Mouse (Mus musculus): ENCODE results near the gene Gfi1b. TPM values are rescaled to one million over a fixed set of nuclear protein-coding genes. Genes with fewer than 3 reads are reported as not detected.

Gfi1b gene
- polyA plus RNA-seq, 1 experiment: 0.66 TPM

DNA sequence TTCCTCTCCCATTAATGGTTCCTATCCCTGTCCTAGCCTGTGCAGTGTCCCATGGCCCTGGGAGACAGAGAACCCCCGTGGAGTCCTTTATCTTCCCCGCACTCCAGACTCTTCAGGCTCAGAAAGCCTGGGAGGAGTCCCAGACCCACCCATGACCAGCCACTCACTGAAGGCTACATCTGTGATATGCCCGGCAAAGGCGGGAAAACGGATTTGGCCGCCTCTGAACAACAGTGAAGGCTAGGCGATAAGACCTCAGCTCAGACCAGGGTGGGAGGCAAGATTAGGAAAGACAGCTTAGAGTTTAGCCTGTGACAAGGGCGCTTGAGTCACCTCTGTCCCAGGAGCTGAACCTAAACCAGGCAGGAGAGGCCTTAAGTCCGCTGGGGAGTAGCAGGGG is 4.9 kb downstream of the Gfi1b start:
- 76% methylated on average over 9 of the region's 9 CpGs for WGBS
- no peak for DNase-seq
- Histone ChIP-seq H3K4me3 (replicated peaks; ENCODE audit: extremely low read depth, low read depth, low read length) (no peak overlapping the region), H3K4me1 (ENCODE audit: control insufficient read depth, insufficient read depth, low read length) (no peaks in the 10 kb centered on the region)
- TF ChIP-seq CTCF (IDR thresholded peaks at IDR 0.05; ENCODE audit: insufficient read depth, low read length) (no peak), POLR2A (IDR thresholded peaks at IDR 0.05; ENCODE audit: borderline replicate concordance, extremely low read depth, low read depth, low read length) (no peak)

DNA sequence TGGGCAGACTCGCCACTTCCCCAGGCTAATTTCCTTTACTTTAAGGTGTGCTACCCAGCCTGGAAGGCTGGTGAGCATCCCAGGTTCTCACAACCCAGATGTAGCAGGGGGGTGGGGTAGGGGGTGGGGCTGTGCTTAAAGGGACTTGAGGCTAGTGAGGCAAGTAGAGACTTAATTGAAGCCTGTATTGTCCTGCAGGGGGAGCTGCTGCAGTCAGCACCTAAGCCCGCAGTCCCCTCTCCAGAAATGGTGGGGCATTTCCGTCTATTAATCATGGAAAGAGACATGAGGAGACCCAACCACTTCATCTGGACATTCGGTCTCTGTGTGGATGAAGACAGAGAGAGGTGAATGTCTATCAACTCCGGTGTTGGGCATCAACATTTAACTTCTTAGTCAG is 5.4 kb downstream of the Gfi1b start:
- 28% methylated on average over 5 of the region's 5 CpGs for WGBS
- Histone ChIP-seq H3K4me1 (ENCODE audit: control insufficient read depth, insufficient read depth, low read length) (no peaks in the 10 kb centered on the region), H3K4me3 (replicated peaks; ENCODE audit: extremely low read depth, low read depth, low read length) (no peak overlapping the region)
- no peak for DNase-seq
- TF ChIP-seq POLR2A (IDR thresholded peaks at IDR 0.05; ENCODE audit: borderline replicate concordance, extremely low read depth, low read depth, low read length) (no peak), CTCF (IDR thresholded peaks at IDR 0.05; ENCODE audit: insufficient read depth, low read length) (peak; percentile 45)

DNA sequence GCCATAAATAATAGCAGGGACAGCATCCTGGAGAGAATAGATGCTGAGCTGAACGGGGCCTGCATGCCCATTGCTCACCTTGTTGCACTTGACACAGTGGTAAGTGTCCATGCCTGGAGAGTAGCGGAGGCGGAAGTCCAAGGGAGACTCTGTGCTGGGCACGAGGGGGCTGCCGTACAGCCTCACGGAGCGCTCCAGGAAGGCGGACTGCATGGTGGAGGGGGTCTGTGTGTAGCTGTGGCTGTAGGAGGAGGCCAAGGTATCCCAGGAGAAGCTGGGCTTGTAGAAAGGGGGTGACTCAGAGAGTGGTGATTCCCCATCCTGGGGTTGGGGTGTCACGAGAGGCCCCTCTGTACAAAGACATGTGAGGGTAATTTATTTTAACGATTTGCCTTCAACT is 8.2 kb downstream of the Gfi1b start:
- DNase-seq: no peak
- Histone ChIP-seq H3K4me3 (replicated peaks; ENCODE audit: extremely low read depth, low read depth, low read length) (no peak overlapping the region), H3K4me1 (ENCODE audit: control insufficient read depth, insufficient read depth, low read length) (no peaks in the 10 kb centered on the region)
- TF ChIP-seq POLR2A (IDR thresholded peaks at IDR 0.05; ENCODE audit: borderline replicate concordance, extremely low read depth, low read depth, low read length) (no peak), CTCF (IDR thresholded peaks at IDR 0.05; ENCODE audit: insufficient read depth, low read length) (no peak)
- WGBS: 91% methylated on average over 10 of the region's 10 CpGs

DNA sequence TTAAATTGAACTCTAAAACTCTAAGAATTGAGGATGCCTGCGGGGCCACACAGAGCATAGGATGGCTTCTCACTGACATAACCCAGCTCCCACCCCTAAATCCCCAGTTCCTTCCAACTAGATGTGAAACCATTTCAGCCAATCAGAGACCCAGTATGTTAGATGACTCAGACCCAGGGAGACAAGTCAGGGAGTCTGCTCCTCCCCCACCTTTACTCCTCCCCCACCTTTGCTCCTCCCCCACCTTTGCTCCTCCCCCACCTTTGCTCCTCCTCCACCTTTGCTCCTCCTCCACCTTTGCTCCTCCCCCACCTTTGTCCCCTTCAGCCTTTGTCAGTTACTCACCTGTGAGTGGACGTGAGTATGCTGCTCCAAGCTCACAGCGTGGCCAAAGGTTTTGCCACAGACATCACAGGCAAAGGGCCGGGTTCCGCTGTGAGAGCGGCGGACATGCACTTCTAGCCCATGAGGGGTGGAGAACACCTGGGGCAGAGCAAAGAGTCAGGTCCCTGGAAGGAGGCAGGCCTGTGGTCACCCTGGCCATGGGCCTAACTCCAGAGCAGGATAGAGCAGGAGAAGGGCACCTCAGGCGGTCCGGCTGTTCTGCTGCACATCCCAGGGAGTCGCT is 9.2 kb downstream of the Gfi1b start:
- no peaks in the 10 kb centered on the region for H3K4me1 ChIP-seq (ENCODE audit: control insufficient read depth, insufficient read depth, low read length)
- WGBS: 77% methylated on average over 10 of the region's 10 CpGs

DNA sequence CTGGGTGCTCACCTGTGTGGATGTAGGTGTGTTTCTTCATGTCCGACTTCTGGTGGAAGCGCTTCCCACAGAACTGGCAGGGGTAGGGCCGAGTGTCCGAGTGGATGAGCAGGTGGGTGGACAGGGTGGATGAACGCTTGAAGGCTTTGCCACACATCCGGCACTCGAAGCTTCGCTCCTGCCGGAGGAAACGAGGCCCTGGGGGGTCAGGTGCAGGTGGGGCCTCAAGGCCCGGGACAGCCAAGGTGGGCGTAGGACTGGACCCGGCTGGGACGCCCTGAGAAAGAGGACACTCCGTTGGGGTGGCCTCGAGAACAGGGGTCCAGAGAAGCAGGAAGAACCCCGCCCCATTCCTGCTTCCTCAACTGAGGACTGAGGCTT is 10.4 kb downstream of the Gfi1b start:
- no peak for TF ChIP-seq POLR2A (IDR thresholded peaks at IDR 0.05; ENCODE audit: borderline replicate concordance, extremely low read depth, low read depth, low read length)
- TF ChIP-seq CTCF (IDR thresholded peaks at IDR 0.05; ENCODE audit: insufficient read depth, low read length): no peak
- DNase-seq: no peak
- no peak overlapping the region for H3K4me3 ChIP-seq (replicated peaks; ENCODE audit: extremely low read depth, low read depth, low read length)
- WGBS: 71% methylated on average over 17 of the region's 17 CpGs
- no peaks in the 10 kb centered on the region for H3K4me1 ChIP-seq (ENCODE audit: control insufficient read depth, insufficient read depth, low read length)

More for the DNA sequence above, 9.2 kb downstream of the Gfi1b start:
- H3K4me3 ChIP-seq (replicated peaks; ENCODE audit: extremely low read depth, low read depth, low read length): no peak overlapping the region
- TF ChIP-seq CTCF (IDR thresholded peaks at IDR 0.05; ENCODE audit: insufficient read depth, low read length) (no peak), POLR2A (IDR thresholded peaks at IDR 0.05; ENCODE audit: borderline replicate concordance, extremely low read depth, low read depth, low read length) (no peak)
- no peak for DNase-seq

DNA sequence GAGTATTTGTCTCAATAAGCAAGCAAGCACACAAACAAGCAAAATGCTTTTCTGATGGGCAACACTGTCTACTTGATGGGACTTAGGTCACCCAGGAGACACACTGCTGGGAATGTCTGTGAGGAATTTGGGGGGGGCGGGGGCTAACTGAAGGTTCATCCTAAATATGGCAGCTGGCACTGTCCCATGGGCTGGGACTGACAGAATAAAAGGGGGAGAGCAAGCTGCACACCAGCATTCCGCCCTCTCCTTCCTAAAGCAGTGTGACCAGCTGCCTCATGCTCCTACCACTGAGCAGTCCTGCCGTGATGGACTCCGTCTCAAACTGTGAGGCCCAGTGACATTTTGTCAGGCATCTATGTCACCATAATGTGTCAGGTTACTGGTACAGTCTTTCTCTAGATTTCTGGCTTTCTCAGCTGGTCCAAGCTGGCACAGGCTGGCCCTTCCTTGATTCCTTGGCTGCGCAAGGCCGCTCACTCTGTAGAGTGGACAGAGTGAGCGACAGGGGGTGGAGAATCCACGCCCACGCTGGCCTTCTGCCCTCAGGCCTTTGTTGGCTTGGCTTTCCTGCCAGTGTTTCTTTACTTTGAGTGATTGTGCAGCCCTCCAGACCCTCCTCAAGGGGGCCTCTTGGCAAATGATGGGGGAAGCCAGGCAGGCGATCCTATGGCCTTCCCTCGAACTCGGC is 10.9 kb downstream of the Gfi1b start:
- H3K4me1 ChIP-seq (ENCODE audit: control insufficient read depth, insufficient read depth, low read length): no peaks in the 10 kb centered on the region
- TF ChIP-seq POLR2A (IDR thresholded peaks at IDR 0.05; ENCODE audit: borderline replicate concordance, extremely low read depth, low read depth, low read length) (no peak), CTCF (IDR thresholded peaks at IDR 0.05; ENCODE audit: insufficient read depth, low read length) (no peak)

DNA sequence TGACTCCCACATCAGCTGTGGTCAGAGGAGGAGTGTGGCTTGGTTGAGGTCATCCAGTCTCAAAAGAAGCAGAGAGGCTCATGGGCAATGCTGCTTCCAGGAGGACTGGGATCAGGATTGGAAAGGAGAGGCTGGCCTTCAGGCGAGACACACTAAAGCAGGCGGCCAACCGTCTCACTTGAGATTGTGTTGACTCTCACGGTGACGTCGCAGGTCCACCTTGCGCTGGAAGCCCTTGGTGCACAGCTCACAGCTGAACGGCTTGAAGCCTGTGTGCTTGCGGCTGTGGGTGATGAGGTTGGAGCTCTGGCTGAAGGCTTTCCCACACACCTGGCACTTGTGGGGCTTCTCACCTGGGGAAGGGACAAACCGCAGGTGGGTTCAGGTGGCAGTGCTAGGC is 11.9 kb downstream of the Gfi1b start:
- Histone ChIP-seq H3K4me1 (ENCODE audit: control insufficient read depth, insufficient read depth, low read length) (no peaks in the 10 kb centered on the region), H3K4me3 (replicated peaks; ENCODE audit: extremely low read depth, low read depth, low read length) (no peak overlapping the region)
- no peak for DNase-seq
- 80% methylated on average over 10 of the region's 10 CpGs for WGBS
- TF ChIP-seq CTCF (IDR thresholded peaks at IDR 0.05; ENCODE audit: insufficient read depth, low read length): no peak
- no peak for TF ChIP-seq POLR2A (IDR thresholded peaks at IDR 0.05; ENCODE audit: borderline replicate concordance, extremely low read depth, low read depth, low read length)

More for the DNA sequence above, 10.9 kb downstream of the Gfi1b start:
- no peak for DNase-seq
- 78% methylated on average over 12 of the region's 12 CpGs for WGBS
- no peak overlapping the region for H3K4me3 ChIP-seq (replicated peaks; ENCODE audit: extremely low read depth, low read depth, low read length)

DNA sequence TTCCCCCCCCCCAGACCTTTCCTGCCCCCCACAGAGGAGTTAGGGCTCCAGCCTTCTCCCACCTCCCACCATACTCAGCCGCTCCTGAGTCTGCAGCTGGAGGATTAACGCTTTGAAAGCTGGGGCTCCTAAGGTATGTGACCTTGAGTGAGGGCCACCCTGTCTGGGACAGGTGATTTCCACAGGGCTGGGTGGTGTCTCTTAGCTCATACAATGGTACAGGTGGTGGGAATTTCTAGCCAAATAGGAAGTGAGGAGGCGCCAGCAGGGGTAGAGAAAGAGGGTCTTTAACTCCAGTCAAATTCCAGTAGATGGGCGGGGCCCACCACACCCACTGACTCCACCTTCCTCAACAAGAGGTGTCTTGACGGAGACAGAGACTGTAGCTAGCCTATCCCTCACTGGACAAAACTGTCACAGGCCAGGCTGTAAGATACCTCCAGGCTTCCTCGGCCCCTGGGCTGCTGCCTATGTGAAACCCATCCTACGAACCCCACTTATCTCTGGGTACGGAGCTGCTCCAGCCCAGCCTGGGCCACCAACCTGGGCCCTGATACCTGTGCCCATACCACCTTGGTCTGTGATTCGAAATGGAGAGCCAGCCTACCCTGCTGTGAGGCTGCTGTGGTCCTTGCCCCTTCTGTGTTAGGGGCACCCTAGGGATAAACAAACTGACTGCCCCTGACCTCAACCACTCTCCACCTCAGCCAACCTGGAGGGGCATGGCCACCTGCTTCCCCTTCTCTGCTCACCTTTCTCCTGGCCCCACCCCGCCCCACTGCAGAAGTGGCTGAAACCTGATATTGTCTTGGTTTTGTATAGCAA is 14.2 kb downstream of the Gfi1b start:
- 44% methylated on average over 10 of the region's 10 CpGs for WGBS
- no peak for TF ChIP-seq POLR2A (IDR thresholded peaks at IDR 0.05; ENCODE audit: borderline replicate concordance, extremely low read depth, low read depth, low read length)
- no peak for TF ChIP-seq CTCF (IDR thresholded peaks at IDR 0.05; ENCODE audit: insufficient read depth, low read length)
- Histone ChIP-seq H3K4me1 (ENCODE audit: control insufficient read depth, insufficient read depth, low read length) (no peaks in the 10 kb centered on the region), H3K4me3 (replicated peaks; ENCODE audit: extremely low read depth, low read depth, low read length) (no peak overlapping the region)
- no peak for DNase-seq

DNA sequence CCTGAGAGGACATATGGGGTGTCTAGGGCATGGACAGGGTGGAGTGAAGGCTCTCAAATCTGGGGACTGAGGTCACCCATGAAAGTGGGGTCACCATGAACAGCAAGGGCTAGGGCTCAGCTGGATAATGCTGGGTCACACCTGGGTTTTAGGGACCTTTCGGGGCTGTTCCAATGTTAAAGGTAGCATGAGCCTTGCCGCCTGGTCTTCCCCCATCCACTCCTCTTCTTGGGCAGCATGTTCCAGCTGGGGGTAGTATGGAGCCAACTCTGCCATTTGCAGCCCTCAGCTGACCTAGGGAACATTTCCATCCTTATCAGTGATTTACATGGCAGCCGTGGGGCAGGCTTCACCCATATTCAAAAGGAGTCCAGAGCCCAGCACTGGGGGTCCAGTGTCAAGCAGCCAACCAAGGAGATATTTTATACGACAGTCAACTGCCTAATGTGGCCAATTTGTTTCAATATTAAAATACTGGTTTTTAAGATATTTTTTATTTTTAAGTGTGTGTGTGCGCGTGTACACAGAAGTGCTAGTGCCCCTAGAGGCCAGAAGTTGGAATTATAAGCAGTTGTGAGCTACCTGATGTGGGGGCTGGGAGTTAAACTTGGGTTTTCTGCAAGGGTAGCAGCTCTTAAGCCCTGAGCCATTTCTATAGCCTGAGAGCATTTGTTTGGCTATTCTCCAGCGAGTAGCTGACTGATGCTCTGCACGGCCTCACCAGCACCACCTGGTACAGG is 15.0 kb downstream of the Gfi1b start:
- Histone ChIP-seq H3K4me3 (replicated peaks; ENCODE audit: extremely low read depth, low read depth, low read length) (no peak overlapping the region), H3K4me1 (ENCODE audit: control insufficient read depth, insufficient read depth, low read length) (no peaks in the 10 kb centered on the region)
- TF ChIP-seq POLR2A (IDR thresholded peaks at IDR 0.05; ENCODE audit: borderline replicate concordance, extremely low read depth, low read depth, low read length): no peak
- no peak for TF ChIP-seq CTCF (IDR thresholded peaks at IDR 0.05; ENCODE audit: insufficient read depth, low read length)
- DNase-seq: no peak
- 61% methylated on average over 8 of the region's 8 CpGs for WGBS
